Mouse (Mus musculus) right cerebral cortex, postnatal 14 days (tissue): ENCODE data around the gene Sh3glb2.

Experiments
- DNase-seq: peaks from one replicate; pipeline ENCODE4 v3.0.0; 2022

Sh3glb2 gene

DNA sequence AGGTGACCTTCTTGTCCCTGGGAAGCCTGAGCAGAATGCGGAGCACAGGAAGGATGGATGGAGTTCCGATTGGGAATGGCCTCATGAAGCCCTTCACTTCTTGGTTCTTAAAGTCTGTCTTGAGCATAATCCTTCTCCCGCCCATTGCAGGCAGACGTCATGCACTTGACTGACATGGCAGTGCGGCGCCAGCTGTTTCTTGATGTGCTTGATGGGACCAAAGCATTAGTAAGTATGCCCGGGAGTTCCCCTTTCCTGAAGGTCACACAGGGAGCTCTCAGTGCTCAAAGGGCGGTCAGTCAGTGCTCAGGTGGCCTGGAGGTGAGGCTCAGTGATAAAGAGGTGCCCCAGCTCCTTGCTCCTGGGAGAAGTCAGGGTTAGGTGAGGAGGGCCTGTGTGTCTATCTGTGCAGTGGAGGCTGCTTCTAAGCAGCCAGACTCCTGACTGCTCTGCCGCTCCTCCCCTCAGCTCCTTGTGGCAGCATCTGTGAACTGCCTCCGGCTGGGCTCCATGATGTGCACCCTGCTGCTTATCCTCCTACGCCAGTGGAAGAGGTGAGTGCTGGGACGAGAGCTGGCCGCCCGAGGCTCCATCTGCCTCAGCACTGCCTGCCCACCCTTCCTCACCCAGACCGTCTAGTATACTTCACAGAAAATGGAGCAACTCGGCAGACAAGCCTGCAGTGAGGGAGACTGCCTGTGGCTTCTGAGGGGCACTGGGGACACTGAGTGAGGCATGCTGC lies 22.8 kb downstream of the Sh3glb2 start:
- DNase-seq: no peak

DNA sequence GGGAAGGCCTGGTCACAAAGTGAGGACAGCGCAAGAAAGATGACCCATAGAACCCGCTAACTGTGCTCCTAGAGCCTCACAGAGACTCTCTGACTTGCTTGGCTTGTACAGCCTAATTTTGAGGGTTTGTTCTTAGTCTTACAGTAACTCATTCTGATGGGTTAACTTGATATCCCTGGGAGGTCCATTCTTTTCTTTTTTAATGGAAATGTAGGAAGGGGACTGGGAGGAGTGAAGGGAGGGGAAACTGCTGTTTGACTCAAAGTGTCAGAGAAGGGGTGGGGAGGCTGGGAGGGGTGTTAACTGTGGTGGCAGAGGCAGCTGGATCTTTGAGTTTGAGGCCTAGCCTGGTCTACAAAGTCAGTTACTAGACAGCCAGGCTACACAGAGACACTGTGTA lies 23.8 kb downstream of the Sh3glb2 start:
- DNase-seq: no peak

DNA sequence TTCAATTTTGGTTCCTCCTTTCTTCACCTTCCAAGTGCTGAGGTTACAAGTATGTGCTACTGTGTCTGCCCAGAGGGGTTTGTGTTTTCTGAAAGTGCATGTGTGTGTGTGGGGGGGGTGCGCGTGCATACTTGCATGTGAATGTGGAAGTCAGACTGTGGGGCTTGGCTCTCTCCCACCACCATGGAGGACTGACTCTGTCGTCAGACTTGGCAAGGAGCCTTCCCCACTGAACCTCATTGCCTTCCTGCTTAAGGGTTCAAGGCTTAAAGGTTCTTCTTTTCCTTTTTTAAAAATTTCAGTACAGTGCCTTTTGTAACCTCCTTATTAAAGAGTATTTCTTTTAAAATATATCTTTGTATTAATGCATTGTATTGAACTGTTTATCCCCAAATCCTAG lies 30.3 kb downstream of the Sh3glb2 start:
- no peak for DNase-seq

DNA sequence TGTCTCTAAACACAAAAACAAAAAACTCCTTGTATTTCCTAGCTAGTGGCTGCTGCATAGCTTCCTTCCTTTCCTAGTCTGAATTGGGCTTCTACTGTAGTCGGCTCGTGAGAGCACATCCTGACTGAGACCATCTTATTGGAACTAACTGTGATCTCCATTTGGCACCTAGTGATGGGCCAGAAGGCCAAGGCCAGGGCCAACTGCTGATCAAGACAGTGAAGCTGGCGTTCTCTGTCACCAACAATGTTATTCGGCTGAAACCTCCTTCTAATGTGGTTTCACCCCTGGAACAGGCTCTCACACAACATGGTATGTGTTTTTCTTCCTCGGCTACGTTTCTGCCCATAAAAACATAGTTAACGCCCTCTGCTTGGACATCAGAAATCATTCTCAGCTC lies 31.9 kb downstream of the Sh3glb2 start:
- no peak for DNase-seq

DNA sequence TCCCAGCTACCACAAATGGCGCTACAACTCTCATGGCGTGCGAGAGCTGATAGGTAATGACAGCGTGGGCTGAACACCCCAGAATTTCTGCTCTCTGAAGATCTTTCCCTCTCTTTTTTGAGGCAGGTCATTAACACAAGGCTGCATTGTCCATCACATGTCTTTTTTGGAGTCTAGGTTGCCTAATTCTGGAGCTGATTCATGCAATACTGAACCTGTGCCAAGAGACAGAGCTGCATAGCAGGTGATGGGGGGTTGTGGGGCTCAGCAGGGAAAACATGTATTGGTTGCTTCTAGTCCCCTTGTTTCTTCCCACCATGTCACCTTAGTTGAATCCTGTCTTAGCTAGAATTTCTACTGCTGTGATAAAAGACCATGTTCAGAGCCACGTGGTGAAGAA lies 33.8 kb downstream of the Sh3glb2 start:
- no peak for DNase-seq

DNA sequence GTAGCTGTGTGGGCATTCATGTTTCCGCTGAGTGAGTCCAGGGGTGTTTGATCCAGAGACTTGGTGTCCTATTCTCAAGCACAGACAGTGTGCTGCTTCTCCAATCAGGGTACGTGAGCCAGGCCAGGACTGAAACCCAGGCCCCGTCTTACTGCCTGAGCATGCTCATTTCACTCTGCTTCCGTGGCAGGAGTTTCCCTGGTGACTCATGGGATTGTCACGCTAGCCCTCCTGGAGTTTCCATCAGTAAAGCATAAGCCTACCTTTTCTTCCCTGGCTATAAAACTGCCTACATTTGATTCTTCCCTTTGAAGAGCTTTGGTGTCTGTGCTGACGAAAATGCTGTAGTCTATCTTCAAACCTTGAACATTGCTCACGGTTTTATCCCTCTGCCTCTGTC lies 36.0 kb downstream of the Sh3glb2 start:
- no peak for DNase-seq

DNA sequence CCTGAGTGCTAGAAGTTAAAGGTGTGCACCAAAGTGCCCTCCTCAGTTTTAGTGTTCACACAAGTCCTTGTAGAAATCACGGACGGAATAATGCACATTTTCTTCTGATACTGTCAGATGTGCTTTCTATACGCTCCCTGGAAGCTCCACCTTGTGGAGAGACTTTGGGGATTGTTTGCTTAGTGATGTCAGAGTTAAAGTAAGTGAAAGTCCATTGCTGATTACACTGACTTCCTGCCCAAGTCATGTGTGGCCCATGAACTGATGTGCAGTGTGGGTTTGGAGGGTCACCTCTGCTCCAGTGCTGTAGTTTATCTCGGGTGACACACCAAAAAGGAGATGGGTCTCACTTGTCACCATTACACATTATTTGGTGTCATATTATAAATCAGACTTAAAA lies 39.9 kb downstream of the Sh3glb2 start:
- no peak for DNase-seq

DNA sequence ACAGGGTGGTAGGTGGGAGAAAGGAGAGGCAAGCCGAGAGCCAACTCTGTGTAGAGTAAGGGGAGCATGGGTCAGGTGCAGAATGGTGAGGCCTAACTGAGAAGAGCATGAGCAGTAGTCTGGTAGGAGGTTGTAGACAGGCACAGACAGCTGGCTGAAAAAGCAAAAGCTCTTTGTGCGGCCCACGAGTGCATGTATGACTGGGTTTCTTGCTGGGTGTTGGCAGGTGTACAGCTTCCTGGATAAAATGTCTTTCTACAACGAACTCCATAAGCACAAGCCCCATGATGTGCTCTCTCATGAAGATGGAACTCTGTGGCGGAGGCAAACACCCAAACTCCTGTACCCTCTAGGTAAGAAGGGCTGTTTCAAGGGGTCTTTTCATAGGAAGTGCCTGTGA lies 42.2 kb downstream of the Sh3glb2 start:
- DNase-seq: no peak

DNA sequence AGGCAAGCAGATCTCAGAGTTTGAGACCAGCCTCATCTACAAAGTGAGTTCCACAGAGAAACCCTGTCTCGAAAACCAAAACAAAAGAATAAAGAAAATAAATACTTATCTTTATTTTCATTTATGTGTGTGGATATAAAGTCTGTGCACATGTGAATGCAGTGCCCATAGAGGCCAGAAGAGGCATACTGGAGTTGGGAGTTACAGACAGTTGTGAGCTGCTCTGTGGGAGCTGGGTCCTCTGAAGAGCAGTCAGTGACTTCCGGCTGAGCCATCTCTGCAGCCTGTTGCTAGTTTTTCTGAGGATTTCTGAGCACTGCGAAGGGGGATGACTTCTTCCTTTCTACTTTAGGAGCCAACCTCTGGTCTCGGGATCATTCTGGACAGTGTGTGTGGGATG lies 43.0 kb downstream of the Sh3glb2 start:
- no peak for DNase-seq

DNA sequence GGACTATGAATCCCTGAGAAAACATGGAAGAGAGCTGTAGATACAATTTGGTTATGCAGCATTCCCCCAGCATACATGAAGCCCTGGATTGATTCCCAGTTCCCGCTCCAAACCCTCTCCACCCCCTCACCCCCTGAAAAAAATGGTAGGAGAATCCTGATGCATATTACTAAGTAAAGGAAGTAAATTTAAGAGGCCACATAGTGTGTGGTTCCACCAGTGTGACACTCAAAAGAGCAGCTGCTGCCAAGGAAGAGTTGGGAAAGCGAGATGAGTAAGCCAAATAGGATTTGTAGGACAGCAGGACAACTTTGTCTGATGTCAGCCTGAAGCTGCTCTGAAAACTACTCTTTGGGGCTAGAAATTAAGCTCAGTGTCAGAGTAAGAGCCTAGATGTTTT lies 47.7 kb downstream of the Sh3glb2 start:
- no peak for DNase-seq

DNA sequence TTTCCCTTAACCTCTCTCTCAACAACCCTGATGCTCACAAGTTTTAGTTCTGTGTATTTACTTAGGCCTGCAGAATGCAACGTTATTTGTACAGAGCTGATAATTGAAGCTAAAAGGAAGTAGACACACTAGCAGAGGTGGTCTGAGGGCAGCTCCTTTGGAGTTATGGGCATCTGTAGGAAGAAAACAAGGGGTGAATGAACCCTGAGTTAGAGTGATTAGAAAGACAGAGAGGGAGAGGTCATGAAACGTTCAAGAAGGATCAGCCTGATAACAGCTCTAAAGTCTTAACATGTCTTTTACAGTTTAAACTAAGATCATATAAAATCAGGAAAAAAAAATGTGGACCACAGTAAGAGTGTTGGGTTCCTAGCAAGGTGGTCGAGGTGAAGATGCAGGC lies 49.8 kb downstream of the Sh3glb2 start:
- DNase-seq: no peak

DNA sequence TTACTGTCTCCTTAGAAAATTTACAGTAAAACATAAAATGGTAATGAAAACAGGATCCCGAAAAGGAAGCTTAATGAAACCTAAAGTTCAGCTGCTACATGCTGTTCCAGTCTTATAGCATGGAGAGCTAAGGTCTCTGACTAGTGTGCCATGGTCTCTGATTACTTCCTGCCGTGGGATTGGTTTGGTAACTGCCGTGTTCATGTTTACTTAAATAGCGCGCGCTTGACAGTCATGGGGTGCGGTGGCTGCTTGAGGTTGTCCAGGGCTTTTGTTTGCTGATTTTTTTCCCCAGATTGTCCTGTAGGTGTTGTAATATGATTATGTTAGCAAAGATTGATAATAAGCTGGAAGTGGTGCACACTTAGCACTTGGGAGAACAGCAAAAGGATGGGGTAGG lies 53.0 kb downstream of the Sh3glb2 start:
- DNase-seq: no peak

DNA sequence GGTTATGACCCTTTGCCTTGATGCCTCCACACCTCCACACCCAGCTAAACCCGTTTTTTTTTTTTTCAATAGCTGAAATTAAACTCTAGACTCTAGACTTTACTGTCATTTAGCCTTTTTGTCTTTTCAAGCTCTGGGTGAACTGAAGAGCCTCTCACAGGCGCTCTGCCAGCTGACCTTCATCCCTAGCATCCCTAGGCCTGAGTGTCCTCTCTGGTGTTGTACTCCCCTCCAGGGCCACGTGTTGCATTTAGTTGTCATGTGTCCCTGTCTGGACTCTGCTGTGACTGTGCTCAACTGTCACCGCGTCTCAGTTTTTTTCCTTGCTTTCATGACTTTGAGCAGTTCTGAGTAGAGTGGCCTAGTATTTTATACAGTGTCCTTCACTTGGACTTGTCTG lies 59.2 kb downstream of the Sh3glb2 start:
- DNase-seq: no peak

DNA sequence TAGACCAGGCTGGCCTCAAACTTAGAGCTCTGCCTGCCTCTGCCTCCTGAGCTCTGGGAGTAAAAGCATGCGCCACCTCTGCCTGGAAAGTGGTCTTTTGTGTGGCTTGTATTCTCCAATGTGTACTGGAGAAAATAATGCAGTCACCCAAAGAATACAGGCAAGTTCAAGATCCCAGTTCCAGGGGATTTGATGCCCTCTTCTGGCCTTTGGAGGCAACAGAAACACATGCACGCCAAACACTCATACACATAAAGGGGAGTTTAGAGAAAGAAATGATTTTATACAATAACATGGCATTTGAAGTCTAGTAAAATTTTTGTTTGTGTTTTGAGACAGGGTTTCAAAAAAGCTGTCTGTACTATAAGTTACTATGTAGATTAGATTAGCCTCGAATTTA lies 59.6 kb downstream of the Sh3glb2 start:
- DNase-seq: no peak
